Mouse (Mus musculus): Measurements from ENCODE around the gene Lrmda.
"Not testable (repeated sequence)": the region's sequence is repeated elsewhere in the genome, so short reads cannot be mapped to it uniquely, and the experiment has no call there.

Gene Lrmda

GRCm38 (mm10) chr14:22587285-22587957 is 567.9 kb downstream of the Lrmda start:
- DNase-seq (ENCODE audit: low spot score in 2 of 2) = no peak

- no peak for DNase-seq (ENCODE audit: low spot score in 2 of 2)
These were observed 568.4 kb downstream of the Lrmda start for GRCm38 (mm10) chr14:22587958-22588296.

- DNase-seq (ENCODE audit: low spot score in 2 of 2) = not testable (repeated sequence)
These were observed 568.9 kb downstream of the Lrmda start for GRCm38 (mm10) chr14:22588394-22588793.

DNA sequence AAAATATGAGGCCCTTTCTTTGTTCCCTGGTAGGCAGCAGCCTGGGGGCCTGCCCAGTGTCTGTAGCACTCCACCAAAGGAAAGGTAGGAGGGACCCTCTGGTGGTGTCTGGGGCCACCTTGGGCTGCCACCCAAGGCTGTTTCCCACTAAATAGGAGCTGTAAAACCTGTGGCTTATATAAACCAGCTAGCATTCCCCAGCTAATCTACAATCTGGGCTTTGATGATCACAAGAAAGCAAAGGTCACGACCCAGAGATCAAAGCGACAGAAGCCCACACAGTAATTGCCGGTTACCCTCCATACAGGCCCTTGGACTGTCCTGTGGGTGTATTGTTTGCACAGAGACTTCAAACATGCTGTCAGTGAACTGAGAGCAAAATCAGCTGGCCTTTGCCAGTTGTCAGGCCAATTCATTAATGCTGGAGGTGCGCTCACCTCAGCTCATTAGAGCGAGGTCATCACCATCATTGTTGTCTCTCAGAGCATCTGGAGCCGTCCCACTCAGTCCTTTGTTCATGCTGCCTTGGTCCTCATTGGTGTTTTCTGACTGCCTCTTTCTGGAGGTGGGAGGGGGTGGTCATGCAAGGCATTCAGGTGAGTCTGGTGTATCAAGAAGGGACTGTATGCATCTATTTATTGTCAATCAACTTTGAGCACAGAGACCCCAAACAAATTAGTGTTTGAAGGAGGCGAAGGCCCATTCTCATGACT is 570.1 kb downstream of the Lrmda start:
- no peak for DNase-seq (ENCODE audit: low spot score in 2 of 2)

DNA sequence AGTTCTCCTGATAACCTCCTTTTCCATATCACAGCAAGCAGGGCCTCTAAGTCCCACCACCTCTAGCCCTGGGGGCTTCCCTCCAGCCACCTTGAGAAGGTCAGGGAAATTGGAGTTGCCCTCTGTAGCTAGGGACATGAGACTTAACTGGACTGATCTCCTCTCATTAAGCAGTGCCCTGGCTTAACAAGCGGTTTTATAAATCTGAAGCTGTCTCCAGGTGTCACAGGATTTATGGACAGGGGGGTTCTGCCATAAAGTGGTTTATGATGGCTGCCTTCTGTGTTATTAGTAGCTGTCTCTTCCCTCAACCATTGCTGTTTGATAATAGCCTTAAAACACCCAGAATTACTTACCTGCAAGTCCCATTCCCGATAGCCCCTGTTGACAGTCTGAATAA is 571.7 kb downstream of the Lrmda start:
- DNase-seq (ENCODE audit: low spot score in 2 of 2) = no peak

- no peak for DNase-seq (ENCODE audit: low spot score in 2 of 2)
These were observed 578.0 kb downstream of the Lrmda start for GRCm38 (mm10) chr14:22597508-22597907.

DNA sequence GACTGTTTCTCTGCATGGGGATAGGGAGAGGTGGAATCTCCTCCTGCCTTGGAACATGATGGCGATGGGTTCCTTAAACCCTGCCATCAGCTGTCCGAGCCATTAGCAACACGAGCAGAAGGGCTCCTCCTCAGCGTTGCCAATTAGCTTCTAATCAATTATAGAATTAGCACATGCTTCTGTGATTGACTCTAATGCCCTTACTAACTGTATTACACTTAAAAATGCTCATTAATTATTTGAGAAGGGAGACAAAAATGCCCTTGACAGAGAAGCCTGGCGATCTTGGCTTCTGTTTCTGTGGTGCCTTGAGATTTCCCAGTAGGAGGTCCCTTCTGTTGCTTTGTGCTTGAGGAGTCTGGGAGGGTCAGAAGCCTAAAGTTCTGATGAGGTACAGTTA is 579.1 kb downstream of the Lrmda start:
- DNase-seq (ENCODE audit: low spot score in 2 of 2) = no peak

GRCm38 (mm10) chr14:22600166-22600565 is 580.7 kb downstream of the Lrmda start:
- DNase-seq (ENCODE audit: low spot score in 2 of 2) = no peak

- DNase-seq (ENCODE audit: low spot score in 2 of 2) = no peak
These were observed 582.8 kb downstream of the Lrmda start for GRCm38 (mm10) chr14:22602308-22602707.

DNA sequence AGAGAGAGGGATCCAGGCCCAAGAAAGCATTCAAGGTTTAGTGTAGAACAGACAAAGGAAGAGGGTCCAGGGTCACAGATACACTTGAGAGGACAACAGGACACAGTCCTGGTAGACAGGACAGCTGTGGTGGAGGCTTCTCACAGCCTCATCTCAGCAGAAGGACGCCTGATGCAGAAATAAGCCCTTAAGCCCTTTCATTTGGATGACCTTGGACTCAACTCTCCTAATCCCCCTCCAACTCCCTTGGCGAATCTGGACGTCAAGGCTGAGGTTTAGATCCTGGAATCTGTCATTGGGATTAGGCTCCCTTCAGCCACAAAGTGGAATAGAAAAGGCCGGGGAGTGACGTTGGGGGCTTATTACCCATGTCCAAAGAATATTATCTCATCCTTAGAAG is 589.1 kb downstream of the Lrmda start:
- DNase-seq (ENCODE audit: low spot score in 2 of 2) = no peak

DNA sequence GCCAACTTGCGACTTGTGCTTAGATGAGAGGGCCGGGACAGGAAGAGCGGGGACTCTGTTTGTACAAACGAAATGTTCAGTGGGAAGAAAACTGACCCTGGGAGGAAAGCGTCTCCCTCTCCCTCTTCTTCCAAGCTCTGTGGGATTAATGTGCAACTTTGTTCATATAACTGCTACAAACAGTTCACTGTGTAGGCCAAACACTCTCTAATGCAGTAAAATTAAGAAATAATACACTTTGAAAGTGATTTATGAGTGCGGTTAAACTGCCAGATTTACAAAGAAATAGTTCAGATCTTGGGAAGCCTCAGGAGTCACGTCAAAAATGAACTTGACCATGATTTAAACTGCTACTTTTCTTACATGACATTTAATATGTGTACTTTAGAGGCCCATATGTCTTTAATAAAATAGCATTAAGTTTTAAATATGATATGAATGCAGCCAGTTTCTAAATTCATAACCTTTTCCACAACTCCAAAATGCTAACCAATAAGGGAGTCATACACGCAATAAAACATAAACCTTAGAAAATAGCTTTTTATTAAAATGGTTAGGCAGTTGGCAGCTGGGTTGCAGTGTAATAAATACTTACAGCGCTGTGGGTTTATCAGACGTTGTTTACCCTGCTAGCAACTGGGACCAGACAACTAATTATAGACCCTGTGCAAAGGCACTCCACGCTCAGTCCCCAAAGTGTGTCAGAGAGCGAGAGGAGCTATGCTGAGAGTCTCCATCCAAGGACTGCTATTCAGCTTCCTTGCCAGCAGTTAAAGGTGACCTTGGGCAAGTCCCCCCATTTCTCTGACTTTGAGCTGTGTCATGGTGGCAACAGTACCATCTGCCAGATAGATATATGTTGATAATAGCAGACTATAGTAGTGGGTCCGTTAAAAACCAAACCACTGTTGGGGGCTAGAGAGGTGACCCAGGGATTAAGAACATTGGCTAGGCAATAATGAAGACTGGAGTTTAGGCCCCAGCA is 590.0 kb downstream of the Lrmda start:
- DNase-seq (ENCODE audit: low spot score in 2 of 2) = no peak

DNA sequence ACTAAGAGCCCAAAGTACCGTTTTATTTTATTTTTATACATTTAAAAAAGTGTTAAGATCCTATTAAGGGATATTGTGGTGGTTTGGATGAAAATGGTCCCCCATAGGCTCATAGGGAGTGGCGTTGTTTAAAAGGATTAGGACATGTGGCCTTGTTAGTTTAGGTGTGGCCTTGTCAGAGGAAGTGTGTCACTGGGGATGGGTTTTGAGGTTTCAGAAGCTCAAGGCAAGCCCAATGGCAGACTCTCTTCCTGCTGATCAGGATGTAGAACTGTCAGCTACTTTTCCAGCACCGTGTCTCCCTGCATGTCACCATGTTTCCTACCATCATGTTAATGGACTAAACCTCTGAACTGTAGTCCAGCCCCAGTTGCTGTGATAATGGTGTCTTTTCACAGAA is 591.5 kb downstream of the Lrmda start:
- no peak for DNase-seq (ENCODE audit: low spot score in 2 of 2)

GRCm38 (mm10) chr14:22620191-22620590 is 600.7 kb downstream of the Lrmda start:
- DNase-seq (ENCODE audit: low spot score in 2 of 2) = no peak

DNA sequence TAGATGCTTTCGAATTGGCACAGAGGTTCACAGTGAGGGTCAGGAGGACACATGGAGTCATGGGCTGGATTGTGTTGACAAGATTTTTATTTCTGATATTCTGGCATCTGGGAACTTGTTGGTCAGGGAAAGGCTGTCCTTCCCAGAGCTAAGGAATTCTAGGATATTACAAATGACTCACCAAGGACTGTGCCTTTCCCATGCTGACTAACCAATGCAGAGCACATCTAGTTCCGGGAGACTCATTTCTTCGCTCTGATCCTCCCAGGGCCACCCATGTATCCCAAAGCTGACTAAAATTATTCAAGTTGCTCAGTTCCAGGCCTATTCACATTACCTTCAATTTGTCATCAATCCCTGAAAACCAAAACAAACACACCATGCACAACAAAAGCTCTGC is 602.4 kb downstream of the Lrmda start:
- DNase-seq (ENCODE audit: low spot score in 2 of 2) = no peak

- no peak for DNase-seq (ENCODE audit: low spot score in 2 of 2)
These were observed 607.8 kb downstream of the Lrmda start for GRCm38 (mm10) chr14:22627105-22627829.

DNA sequence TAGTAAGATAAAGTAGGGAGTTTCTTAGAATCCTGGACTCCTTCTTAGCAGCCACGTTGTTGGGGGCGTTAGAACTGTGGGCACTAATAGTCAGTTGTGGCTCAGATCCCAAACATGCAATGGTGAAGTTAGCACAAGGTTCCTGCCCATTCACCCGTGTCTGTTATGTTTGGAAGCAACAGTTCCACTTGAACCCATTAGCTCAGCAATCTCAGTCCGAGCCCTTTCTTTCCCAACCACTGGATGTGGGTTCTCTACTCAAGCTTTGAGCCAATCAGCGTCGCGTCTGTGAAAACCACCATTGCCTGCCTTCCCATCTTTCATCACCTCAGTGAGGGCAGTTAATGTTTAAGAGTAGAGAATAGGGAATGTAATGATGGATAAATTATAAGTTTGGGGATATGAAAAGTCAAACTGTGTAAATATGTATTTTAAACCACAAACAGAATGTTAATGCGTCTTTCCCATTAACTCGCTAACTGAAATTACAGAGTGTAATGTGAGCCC is 610.9 kb downstream of the Lrmda start:
- DNase-seq (ENCODE audit: low spot score in 2 of 2) = no peak

GRCm38 (mm10) chr14:22633612-22634011 is 614.1 kb downstream of the Lrmda start:
- no peak for DNase-seq (ENCODE audit: low spot score in 2 of 2)

DNA sequence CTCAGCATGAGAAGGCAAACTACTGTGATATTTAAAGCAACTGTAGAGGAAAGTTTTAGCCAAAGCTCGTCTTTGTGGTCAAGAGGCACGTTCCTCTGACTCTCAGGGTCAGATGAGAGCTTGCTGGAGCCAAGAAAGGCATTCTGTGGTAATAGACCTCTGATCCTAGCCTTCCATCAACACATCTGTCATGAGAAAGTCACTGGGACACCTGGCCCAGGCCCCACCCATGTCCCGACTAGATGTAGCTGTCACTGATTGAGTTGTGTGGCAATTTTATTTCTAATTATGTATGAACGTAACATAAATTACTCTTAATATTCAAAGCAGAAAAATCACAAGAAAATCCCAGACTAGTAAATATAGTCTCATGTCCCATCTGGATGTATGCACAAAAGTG is 624.0 kb downstream of the Lrmda start:
- DNase-seq (ENCODE audit: low spot score in 2 of 2) = no peak

GRCm38 (mm10) chr14:22647879-22648611 is 628.5 kb downstream of the Lrmda start:
- no peak for DNase-seq (ENCODE audit: low spot score in 2 of 2)

DNA sequence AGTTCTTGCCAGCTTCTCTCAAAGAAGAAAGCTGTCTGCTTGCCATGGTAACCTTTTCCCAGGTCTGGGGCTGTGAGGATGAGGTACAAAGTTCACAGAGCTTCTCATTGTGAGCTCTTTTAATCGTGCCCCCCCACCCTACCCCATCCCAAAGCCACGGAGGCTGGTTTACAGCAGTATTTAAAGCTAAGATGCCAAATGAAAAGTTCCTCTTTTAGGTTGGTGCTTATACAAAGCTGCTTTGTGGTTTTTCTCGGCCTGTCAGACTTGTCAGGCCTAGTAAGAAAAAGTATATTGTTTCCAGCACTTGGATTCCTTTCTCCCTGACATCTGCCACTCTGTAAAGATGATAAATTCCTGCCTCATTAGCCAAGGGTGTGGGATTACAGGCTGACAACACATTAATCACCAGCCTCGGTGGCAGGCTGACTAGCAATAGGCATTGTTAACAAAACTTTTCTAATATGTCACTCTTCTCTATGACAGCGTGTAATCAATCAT is 629.9 kb downstream of the Lrmda start:
- DNase-seq (ENCODE audit: low spot score in 2 of 2) = no peak

All from frontal cortex, postnatal 10 days (tissue).